Mouse (Mus musculus) macrophage (primary cell): ENCODE results near the gene Clmp. TPM values are rescaled to one million over a fixed set of nuclear protein-coding genes. Genes with fewer than 3 reads are reported as not detected.

Experiments used
- polyA plus RNA-seq: library from polyadenylated mRNA; stranded (reverse); fragments of 250-400 nt; gene quantifications from 3 replicates; pipeline ENCODE4 v1.2.4, GENCODE M21; 2018; ENCODE audit warnings: inconsistent platforms

Gene Clmp
- polyA plus RNA-seq, 1 experiment from 2014 or later, result 0.20 TPM

Other genes starting within 250 kb of the Clmp start
- 66.3 to 75.9 TPM (median 73.4 TPM) in 3 replicates for gene Gramd1b, start 154.6 kb upstream of the Clmp start, polyA plus RNA-seq
- not detected in 3 replicates for gene Gm21915, start 15.3 kb upstream of the Clmp start, polyA plus RNA-seq
- 1,550 to 2,580 TPM (median 2,450 TPM) in 3 replicates for gene Hspa8, start 115.0 kb downstream of the Clmp start, polyA plus RNA-seq
- gene Bsx, start 188.2 kb downstream of the Clmp start, polyA plus RNA-seq, result not detected in 3 replicates